Mouse (Mus musculus): Measurements from ENCODE around the gene Smap1.

Gene Smap1

DNA sequence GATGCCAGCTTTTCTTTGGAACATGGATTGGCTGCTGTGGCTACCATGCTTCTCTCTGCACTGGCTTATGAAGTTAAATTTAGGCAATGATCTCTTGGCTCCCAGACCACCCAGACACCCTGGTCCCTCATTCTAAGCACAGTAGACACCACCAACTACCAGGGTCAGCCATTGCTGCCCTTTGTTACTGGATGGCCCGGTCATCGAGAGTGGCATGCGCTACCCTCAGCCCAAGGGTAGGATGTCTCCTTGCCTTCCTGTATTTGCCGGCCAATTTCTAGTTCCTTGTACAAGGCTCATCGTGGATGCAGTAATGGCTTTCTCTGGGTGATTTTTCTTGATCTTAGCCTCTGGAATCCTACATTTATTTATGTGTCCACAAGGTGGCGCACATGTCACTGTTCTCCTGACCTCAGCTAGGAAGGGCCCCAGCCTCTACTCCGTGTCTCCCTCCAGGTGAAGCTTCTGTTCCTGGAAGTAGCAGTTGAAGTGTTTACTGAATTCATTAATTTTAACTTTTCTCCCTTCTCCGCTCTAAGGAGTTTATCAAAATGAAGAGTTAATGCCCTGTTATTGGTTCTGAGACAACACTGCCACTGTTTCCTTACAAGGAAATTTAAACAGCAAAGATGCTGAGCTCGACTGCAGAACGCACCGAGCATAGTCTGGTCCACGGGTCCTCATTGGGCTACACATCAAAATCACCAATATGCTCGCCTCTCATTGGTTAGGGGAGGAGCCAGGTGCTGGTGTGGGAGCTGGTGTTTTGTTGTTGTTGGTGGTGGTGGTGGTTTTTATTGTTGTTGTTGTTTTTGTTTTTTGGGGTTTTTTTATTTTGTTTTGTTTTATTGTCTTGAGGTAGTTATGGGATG is 95.0 kb downstream of the Smap1 start:
- peak; percentile 67 for DNase-seq

GRCm38 (mm10) chr1:23821615-23822014 is 100.5 kb downstream of the Smap1 start:
- peak; percentile 58 for DNase-seq

DNA sequence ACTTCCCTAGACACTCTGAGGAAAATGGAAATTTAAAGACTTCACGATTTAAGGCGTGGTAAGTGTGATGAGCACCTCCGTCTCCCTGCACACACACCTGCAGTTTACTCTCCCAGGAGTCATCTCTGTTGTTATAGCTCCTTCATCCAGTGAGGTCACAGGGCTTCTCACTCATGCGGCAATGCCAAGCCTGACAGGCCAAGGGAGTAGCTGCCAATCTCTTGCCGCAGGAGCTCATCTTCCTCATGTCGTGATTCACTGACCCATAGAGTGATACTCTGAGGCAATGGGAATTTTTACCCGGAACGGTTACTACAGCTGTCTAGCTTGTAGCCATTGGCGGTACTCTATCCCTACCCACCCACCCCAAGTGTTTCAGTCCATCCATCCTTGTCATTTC is 123.8 kb downstream of the Smap1 start:
- no peak for DNase-seq
